Mouse (Mus musculus) urinary bladder, postnatal 10 days (tissue): Measurements from ENCODE around the gene Zfp764.
A peak's percentile ranks its signal among the peaks of the same experiment; 100 is the strongest.
"Not testable (repeated sequence)": the region's sequence is repeated elsewhere in the genome, so short reads cannot be mapped to it uniquely, and the experiment has no call there.

Experiments
- DNase-seq: peaks from one replicate; pipeline ENCODE4 v3.0.0; 2022; ENCODE audit warnings: low spot score

Zfp764 gene

GRCm38 (mm10) chr7:127406002-127406987 lies at the start of gene Zfp764:
Zfp764 (minus strand) TSS chr7:127406822.
- DNase-seq, result not testable (repeated sequence)

- no peak for DNase-seq
Measured at GRCm38 (mm10) chr7:127454905-127455304, 48.3 kb upstream of the Zfp764 start.

GRCm38 (mm10) chr7:127453056-127453455 lies 46.4 kb upstream of the Zfp764 start:
- no peak for DNase-seq

GRCm38 (mm10) chr7:127449966-127450365 lies 43.3 kb upstream of the Zfp764 start:
- no peak for DNase-seq

GRCm38 (mm10) chr7:127448521-127449300 lies 42.1 kb upstream of the Zfp764 start, which contains the start of gene Zfp689:
Zfp689 (minus strand) TSS chr7:127449158.
- DNase-seq, result peak; percentile 59

- no peak for DNase-seq
Measured at GRCm38 (mm10) chr7:127443976-127444375, 37.4 kb upstream of the Zfp764 start.

- no peak for DNase-seq
Measured at GRCm38 (mm10) chr7:127437724-127438123, 31.1 kb upstream of the Zfp764 start.

- DNase-seq, result no peak
Measured at GRCm38 (mm10) chr7:127435206-127435605, 28.6 kb upstream of the Zfp764 start.

- DNase-seq, result no peak
Measured at GRCm38 (mm10) chr7:127426354-127426753, 19.7 kb upstream of the Zfp764 start.

- DNase-seq, result no peak
Measured at GRCm38 (mm10) chr7:127425911-127426310, 19.3 kb upstream of the Zfp764 start.

- DNase-seq, result no peak
Measured at GRCm38 (mm10) chr7:127425291-127425690, 18.7 kb upstream of the Zfp764 start.

- DNase-seq, result no peak
Measured at GRCm38 (mm10) chr7:127422247-127422646, 15.6 kb upstream of the Zfp764 start.

- DNase-seq, result peak; percentile 83
Measured at GRCm38 (mm10) chr7:127421388-127422191, 15.0 kb upstream of the Zfp764 start, which contains the start of gene Zfp688. Zfp688 (minus strand) TSS chr7:127422068.

- no peak for DNase-seq
Measured at GRCm38 (mm10) chr7:127411418-127411817, 4.8 kb upstream of the Zfp764 start.

GRCm38 (mm10) chr7:127404101-127404500 lies 2.5 kb downstream of the Zfp764 start:
- DNase-seq, result not testable (repeated sequence)

GRCm38 (mm10) chr7:127402980-127403379 lies 3.6 kb downstream of the Zfp764 start:
- no peak for DNase-seq

- DNase-seq, result no peak
Measured at GRCm38 (mm10) chr7:127400355-127400754, 6.3 kb downstream of the Zfp764 start.

- DNase-seq, result no peak
Measured at GRCm38 (mm10) chr7:127393944-127394333, 12.7 kb downstream of the Zfp764 start.

- peak; percentile 84 for DNase-seq
Measured at GRCm38 (mm10) chr7:127393157-127393943, 13.3 kb downstream of the Zfp764 start, which contains the start of gene E430018J23Rik. E430018J23Rik (minus strand) TSS chr7:127393629.

- no peak for DNase-seq
Measured at GRCm38 (mm10) chr7:127392251-127392824, 14.3 kb downstream of the Zfp764 start.
